Comparison of ENCODE assay signal across 15 mouse cellular contexts in the genomic region with DNA sequence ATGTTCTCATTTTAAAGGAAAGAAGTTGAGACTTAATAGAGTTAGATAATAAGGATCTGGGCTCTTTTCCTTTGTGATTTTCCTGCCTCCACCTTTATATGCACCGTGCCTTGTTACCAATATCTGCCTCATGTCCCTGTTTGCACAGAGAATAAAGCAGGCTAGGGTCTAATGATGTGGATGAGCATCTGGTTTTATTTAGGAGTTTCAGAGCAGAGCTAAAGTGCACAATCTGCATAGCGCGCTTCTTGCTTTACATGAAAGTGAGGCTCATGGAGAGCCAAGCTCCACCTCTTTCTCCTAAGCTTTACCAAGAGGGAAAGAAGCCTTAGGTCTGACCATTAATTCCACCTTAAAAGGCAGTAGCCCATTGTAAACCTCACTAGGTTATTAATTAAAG.
"Had no signal": no experiment of that assay in that cellular context is flagged by ENCODE, and none has a peak within 500 bp of the region (broad histone marks: within the 10 kb centered on the region; RNA-seq: fewer than 3 reads in every experiment).

No protein-coding gene starts in this region.

- H3K36me3 ChIP-seq: kidney, embryonic 15.5 days; limb, embryonic 15.5 days; liver, embryonic 12.5 days; midbrain, embryonic 12.5 days had no signal

- H3K27ac ChIP-seq: kidney, embryonic 15.5 days; layer of hippocampus, adult 2 months; limb, embryonic 15.5 days; liver, embryonic 12.5 days; midbrain, embryonic 12.5 days had no signal

- ATAC-seq: intestine, embryonic 16.5 days; liver, embryonic 12.5 days had no signal

- H3K9ac ChIP-seq: kidney, embryonic 15.5 days; limb, embryonic 15.5 days; liver, embryonic 12.5 days; lung, embryonic 14.5 days; midbrain, embryonic 12.5 days had no signal

- H3K4me3 ChIP-seq: kidney, embryonic 15.5 days; layer of hippocampus, adult 2 months; limb, embryonic 15.5 days; liver, embryonic 12.5 days; midbrain, embryonic 12.5 days had no signal

- H3K4me1 ChIP-seq: kidney, embryonic 15.5 days; limb, embryonic 15.5 days; liver, embryonic 12.5 days had no signal

- DNase-seq: kidney, adult 2 months; kidney, postnatal 4 days; lung, embryonic 14.5 days; lung, postnatal 10 days; lung, postnatal 4 days; right cerebral cortex, adult 18-20 months; spleen, adult 18-20 months; thymus, adult 18-20 months; thymus, postnatal 14 days had no signal

- H3K9me3 ChIP-seq: kidney, embryonic 15.5 days; limb, embryonic 15.5 days; liver, embryonic 12.5 days; midbrain, embryonic 12.5 days had no signal

- H3K27me3 ChIP-seq: kidney, embryonic 15.5 days; limb, embryonic 15.5 days; liver, embryonic 12.5 days; midbrain, embryonic 12.5 days had no signal

- H3K4me2 ChIP-seq: kidney, embryonic 15.5 days; limb, embryonic 15.5 days; liver, embryonic 12.5 days; lung, embryonic 14.5 days; midbrain, embryonic 12.5 days had no signal
